Mouse (Mus musculus) layer of hippocampus, postnatal 14 days (tissue): ENCODE results near the gene Ear6. TPM values are rescaled to one million over a fixed set of nuclear protein-coding genes. Genes with fewer than 3 reads are reported as not detected.

Source experiments
- DNase-seq, 2 experiments: peaks; one replicate each; pipeline ENCODE4 v3.0.0; 2021 to 2022; ENCODE audit warnings: low spot score in 2 of 2, mixed read lengths in 1 of 2
- microRNA-seq, 2 experiments: library from miRNA; unstranded; fragments of <30 nt; microRNA quantifications; one replicate each; pipeline ENCODE4 v1.2.0; 2021
- total RNA-seq, 2 experiments: library from RNA; stranded (reverse); gene quantifications; 2 replicates each; pipeline ENCODE4 v1.2.3; 2021

Ear6 gene
- total RNA-seq, 2 experiments from 2014 or later = not detected

GRCm38 (mm10) chr14:51893094-51893794, 39.7 kb downstream of the Ear6 start:
- DNase-seq = no peak

- no peak for DNase-seq
Measured at GRCm38 (mm10) chr14:51893809-51894208, 40.3 kb downstream of the Ear6 start.

- no peak for DNase-seq
Measured at GRCm38 (mm10) chr14:51895071-51895470, 41.6 kb downstream of the Ear6 start.

- no peak for DNase-seq
Measured at GRCm38 (mm10) chr14:51896019-51896418, 42.5 kb downstream of the Ear6 start.

GRCm38 (mm10) chr14:51896539-51897170, 43.2 kb downstream of the Ear6 start:
- no peak for DNase-seq

- no peak for DNase-seq
Measured at GRCm38 (mm10) chr14:51899351-51899750, 45.9 kb downstream of the Ear6 start.

GRCm38 (mm10) chr14:51902806-51903710, 49.6 kb downstream of the Ear6 start:
- DNase-seq = peak; percentile 61 to 78

GRCm38 (mm10) chr14:51903782-51904181, 50.3 kb downstream of the Ear6 start:
- no peak for DNase-seq

Small RNAs within 50 kb of the gene (microRNA-seq; reads per million reads assigned to microRNA genes)
- 0 reads per million in 2 experiments for gene Gm27375

Other genes with a start within 250 kb of the Ear6 start
- not detected for gene Gm17078, start 242.4 kb upstream of the Ear6 start, total RNA-seq
- not detected for gene Gm4181, start 218.0 kb upstream of the Ear6 start, total RNA-seq
- not detected for gene Gm17079, start 158.2 kb upstream of the Ear6 start, total RNA-seq
- gene Gm5800, start 136.5 kb upstream of the Ear6 start, total RNA-seq = not detected
- not detected for gene Ang4, start 80.1 kb upstream of the Ear6 start, total RNA-seq
- gene AY358078, start 53.7 kb upstream of the Ear6 start, total RNA-seq = not detected
- gene Mettl17, start 31.1 kb downstream of the Ear6 start, total RNA-seq = 10 to 100 TPM; 34.9 to 38.9 TPM
- 1 to 10 TPM; 4.7 to 5.6 TPM for gene Slc39a2, start 39.2 kb downstream of the Ear6 start, total RNA-seq
- gene Ndrg2, start 60.5 kb downstream of the Ear6 start, total RNA-seq = 100 to 1,000 TPM; 696 to 763 TPM
- not detected for gene Tppp2, start 64.7 kb downstream of the Ear6 start, total RNA-seq
- gene Rnase13, start 69.1 kb downstream of the Ear6 start, total RNA-seq = under 1 TPM in 1 of 2 experiments, not detected in 1; 0.23 TPM
- 10 to 100 TPM; 44.2 to 47.4 TPM for gene Arhgef40, start 131.0 kb downstream of the Ear6 start, total RNA-seq
- under 1 TPM; 0.39 to 0.95 TPM for gene Tmem253, start 162.0 kb downstream of the Ear6 start, total RNA-seq
- 10 to 100 TPM; 37.6 to 41.2 TPM for gene Zfp219, start 167.0 kb downstream of the Ear6 start, total RNA-seq
- gene Olfr221, start 188.8 kb downstream of the Ear6 start, total RNA-seq = not detected